Mouse (Mus musculus): ENCODE measurements around the gene Cyp27a1. TPM values are rescaled to one million over a fixed set of nuclear protein-coding genes. Genes with fewer than 3 reads are reported as not detected.
A peak's percentile ranks its signal among the peaks of the same experiment; 100 is the strongest.

Gene Cyp27a1
- total RNA-seq, 2 experiments from 2014 or later, result 55.7 to 57.8 TPM

- no peak for DNase-seq (ENCODE audit: low spot score)
These were observed 2.5 kb downstream of the Cyp27a1 start for GRCm38 (mm10) chr1:74715886-74716285.

GRCm38 (mm10) chr1:74718113-74718512 is 4.7 kb downstream of the Cyp27a1 start:
- DNase-seq (ENCODE audit: low spot score), result no peak

GRCm38 (mm10) chr1:74719281-74719680 is 5.9 kb downstream of the Cyp27a1 start:
- DNase-seq (ENCODE audit: low spot score), result no peak

- no peak for DNase-seq (ENCODE audit: low spot score)
These were observed 8.3 kb downstream of the Cyp27a1 start for GRCm38 (mm10) chr1:74721657-74722056.

- no peak for DNase-seq (ENCODE audit: low spot score)
These were observed 10.4 kb downstream of the Cyp27a1 start for GRCm38 (mm10) chr1:74723748-74724147.

- DNase-seq (ENCODE audit: low spot score), result peak; percentile 58
These were observed 12.7 kb downstream of the Cyp27a1 start for GRCm38 (mm10) chr1:74726114-74726513.

- no peak for DNase-seq (ENCODE audit: low spot score)
These were observed 13.3 kb downstream of the Cyp27a1 start for GRCm38 (mm10) chr1:74726674-74727073.

- peak; percentile 81 for DNase-seq (ENCODE audit: low spot score)
These were observed 15.1 kb downstream of the Cyp27a1 start for GRCm38 (mm10) chr1:74728446-74728845.

- DNase-seq (ENCODE audit: low spot score), result no peak
These were observed 23.6 kb downstream of the Cyp27a1 start for GRCm38 (mm10) chr1:74736977-74737376.

GRCm38 (mm10) chr1:74737500-74737899 is 24.1 kb downstream of the Cyp27a1 start:
- DNase-seq (ENCODE audit: low spot score), result peak; percentile 68

GRCm38 (mm10) chr1:74740846-74741245 is 27.5 kb downstream of the Cyp27a1 start:
- DNase-seq (ENCODE audit: low spot score), result peak; percentile 67

- DNase-seq (ENCODE audit: low spot score), result peak; percentile 78
These were observed 34.0 kb downstream of the Cyp27a1 start for GRCm38 (mm10) chr1:74747335-74747734.

- DNase-seq (ENCODE audit: low spot score), result peak; percentile 90
These were observed 35.4 kb downstream of the Cyp27a1 start, which contains the start of gene Prkag3 for GRCm38 (mm10) chr1:74748643-74749271. Gene Prkag3, minus strand, starts transcription at chr1:74749221.

GRCm38 (mm10) chr1:74749301-74749700 is 35.9 kb downstream of the Cyp27a1 start:
- DNase-seq (ENCODE audit: low spot score), result peak; percentile 83

GRCm38 (mm10) chr1:74750683-74751082 is 37.3 kb downstream of the Cyp27a1 start:
- DNase-seq (ENCODE audit: low spot score), result no peak

- DNase-seq (ENCODE audit: low spot score), result no peak
These were observed 38.8 kb downstream of the Cyp27a1 start for GRCm38 (mm10) chr1:74752150-74752549.

- DNase-seq (ENCODE audit: low spot score), result no peak
These were observed 39.5 kb downstream of the Cyp27a1 start for GRCm38 (mm10) chr1:74752833-74753232.

GRCm38 (mm10) chr1:74753266-74753974 is 40.0 kb downstream of the Cyp27a1 start:
- no peak for DNase-seq (ENCODE audit: low spot score)

- DNase-seq (ENCODE audit: low spot score), result peak; percentile 85
These were observed 40.9 kb downstream of the Cyp27a1 start for GRCm38 (mm10) chr1:74754175-74754785.

- peak; percentile 67 for DNase-seq (ENCODE audit: low spot score)
These were observed 46.4 kb downstream of the Cyp27a1 start for GRCm38 (mm10) chr1:74759773-74760172.

GRCm38 (mm10) chr1:74763081-74763480 is 49.7 kb downstream of the Cyp27a1 start:
- peak; percentile 73 for DNase-seq (ENCODE audit: low spot score)

GRCm38 (mm10) chr1:74770727-74771466 is 57.5 kb downstream of the Cyp27a1 start:
- DNase-seq (ENCODE audit: low spot score), result no peak
